Mouse (Mus musculus) heart, postnatal 0 days (tissue): ENCODE data around the gene Cdca7l.
A peak's percentile ranks its signal among the peaks of the same experiment; 100 is the strongest.

Source experiments
- CTCF ChIP-seq: IDR thresholded peaks from 2 replicates; pipeline ENCODE4 v1.5.1; 2016; ENCODE audit warnings: antibody characterized with exemption, control low read depth, low read depth
- EP300 ChIP-seq: IDR thresholded peaks from 2 replicates; pipeline ENCODE4 v1.6.1; 2016; ENCODE audit warnings: antibody characterized with exemption, low read depth

DNA sequence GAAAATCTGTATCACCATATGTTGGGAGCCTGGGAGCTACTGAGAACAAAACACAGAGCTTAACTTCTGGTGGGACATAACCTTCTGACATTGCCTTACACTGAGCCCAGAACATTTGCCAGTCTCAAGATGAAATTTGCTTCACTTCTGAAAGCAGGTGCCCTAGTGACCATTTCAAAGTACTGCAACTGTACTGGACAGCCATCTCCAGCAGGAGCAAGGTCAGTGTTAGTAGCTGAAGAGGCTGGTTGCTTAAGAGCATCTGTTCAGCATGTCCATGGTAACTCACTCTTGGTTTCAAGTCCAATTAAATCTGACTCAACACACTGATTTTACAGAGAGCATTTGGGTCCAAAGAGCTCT is 16.8 kb downstream of the Cdca7l start:
- TF ChIP-seq CTCF (peak; percentile 29), EP300 (no peak)
